Mouse (Mus musculus) liver, embryonic 11.5 days (tissue): ENCODE measurements around the gene Calm1. TPM values are rescaled to one million over a fixed set of nuclear protein-coding genes. Genes with fewer than 3 reads are reported as not detected.
"Not testable (repeated sequence)": the region's sequence is repeated elsewhere in the genome, so short reads cannot be mapped to it uniquely, and the experiment has no call there.

Source experiments
- ATAC-seq: fragments of 200-750 bp; cut with Nextera tagmentation; replicated peaks from 2 replicates; pipeline ENCODE4 v1.8.0; 2017; ENCODE audit warnings: moderate number of reproducible peaks, mild to moderate bottlenecking, moderate TSS enrichment, moderate library complexity; ENCODE audit not compliant: low FRiP score
- DNase-seq: peaks from one replicate; pipeline ENCODE4 v3.0.0-alpha.2; 2017; ENCODE audit warnings: low spot score
- H3K27ac ChIP-seq: fragments of 300-500 bp; sonication (generic); 2 replicates; pipeline ENCODE4 v1.5.1; 2014; ENCODE audit warnings: mild to moderate bottlenecking, low read depth, low read length, control low read depth
- H3K27me3 ChIP-seq: fragments of 300-500 bp; sonication (generic); replicated peaks from 2 replicates; pipeline ENCODE4 v1.6.1; 2014; ENCODE audit warnings: low read length, mixed read lengths; ENCODE audit not compliant: control insufficient read depth, insufficient read depth
- H3K36me3 ChIP-seq: fragments of 300-500 bp; sonication (generic); 2 replicates; pipeline ENCODE4 v1.6.1; 2014; ENCODE audit warnings: mild to moderate bottlenecking, low read length, moderate library complexity, mixed read lengths; ENCODE audit not compliant: control insufficient read depth, insufficient read depth
- H3K4me1 ChIP-seq: fragments of 300-500 bp; sonication (generic); replicated peaks from 2 replicates; pipeline ENCODE4 v1.6.1; 2014; ENCODE audit warnings: low read length, mixed read lengths; ENCODE audit not compliant: control insufficient read depth, insufficient read depth
- H3K4me2 ChIP-seq: fragments of 300-500 bp; sonication (generic); 2 replicates; pipeline ENCODE4 v1.6.1; 2014; ENCODE audit warnings: mild to moderate bottlenecking, control low read depth, moderate library complexity
- H3K4me3 ChIP-seq: fragments of 300-500 bp; sonication (generic); 2 replicates; pipeline ENCODE4 v1.5.1; 2014; ENCODE audit warnings: low read depth, low read length, control low read depth
- H3K9ac ChIP-seq: fragments of 300-500 bp; sonication (generic); 2 replicates; pipeline ENCODE4 v1.6.1; 2014; ENCODE audit warnings: low read depth, low read length, control low read depth
- H3K9me3 ChIP-seq: fragments of 300-500 bp; sonication (generic); 2 replicates; pipeline ENCODE4 v1.6.1; 2016; ENCODE audit warnings: low read length, inconsistent platforms, mixed read lengths; ENCODE audit not compliant: control insufficient read depth
- WGBS: fragments of 180-500 bp; shearing (Covaris S2); extraction: QIAGEN DNeasy Blood & Tissue Kit; methylation state at CpG from one replicate; pipeline ENCODE4 v1.1.7; 2014; 5-methylcytosine and 5-hydroxymethylcytosine counted together
- polyA plus RNA-seq: library from polyadenylated mRNA; unstranded; fragments of >200 nt; fragmentation: Nextera tagmentation; extraction: Ambion mirVana; gene quantifications from 2 replicates; pipeline ENCODE4 v1.2.1, GENCODE M21; 2014

Calm1 gene
- polyA plus RNA-seq, 1 experiment from 2014 or later, result 975 TPM

GRCm38 (mm10) chr12:100172481-100172880, 26.8 kb upstream of the Calm1 start:
- Histone ChIP-seq H3K27me3 (no peaks in the 10 kb centered on the region), H3K27ac (no peak overlapping the region), H3K4me3 (no peak overlapping the region), H3K4me2 (no peak overlapping the region), H3K36me3 (no peaks in the 10 kb centered on the region), H3K9ac (no peak overlapping the region), H3K4me1 (no peaks in the 10 kb centered on the region; the same call in 1 of the 2 replicates), H3K9me3 (no peaks in the 10 kb centered on the region)
- ATAC-seq, result no peak
- WGBS, result 62% methylated on average over 7 of the region's 7 CpGs
- no peak for DNase-seq

DNA sequence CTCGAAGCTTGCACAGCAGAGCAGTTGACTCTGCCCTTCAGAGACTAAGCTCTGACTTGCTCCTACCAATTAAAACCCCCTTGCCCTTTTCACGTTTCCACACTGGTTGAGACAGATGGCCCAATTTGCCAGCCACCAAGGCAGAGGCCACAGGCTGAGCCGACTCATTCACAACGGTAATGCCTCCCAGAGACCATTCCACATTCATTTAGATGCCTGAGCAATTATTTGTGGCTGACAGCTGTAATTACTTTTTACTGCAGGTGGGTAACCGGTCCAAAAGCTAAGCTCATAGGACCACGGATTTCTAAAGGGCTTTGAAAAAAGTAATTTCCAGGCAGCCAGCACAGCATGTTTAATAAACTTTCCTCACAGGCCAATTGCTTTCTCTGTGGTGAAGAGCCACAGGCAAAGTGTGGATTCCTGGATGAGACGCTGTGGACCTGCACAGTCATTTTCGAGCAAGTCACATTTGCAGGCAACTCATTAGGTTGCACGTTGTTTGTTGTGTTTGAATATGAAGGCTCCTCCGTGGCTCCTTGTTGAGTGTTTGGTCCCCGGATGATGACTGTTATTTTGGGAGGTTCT, 22.7 kb upstream of the Calm1 start:
- no peak overlapping the region for H3K9ac ChIP-seq
- no peak overlapping the region for H3K27ac ChIP-seq
- no peak for ATAC-seq
- H3K4me1 ChIP-seq, result no peaks in the 10 kb centered on the region
- H3K4me2 ChIP-seq, result no peak overlapping the region
- WGBS, result 71% methylated on average over 11 of the region's 11 CpGs
- H3K9me3 ChIP-seq, result no peaks in the 10 kb centered on the region
- no peak overlapping the region for H3K4me3 ChIP-seq
- no peaks in the 10 kb centered on the region for H3K27me3 ChIP-seq
- DNase-seq, result no peak
- H3K36me3 ChIP-seq, result no peaks in the 10 kb centered on the region

GRCm38 (mm10) chr12:100178898-100179440, 20.3 kb upstream of the Calm1 start:
- DNase-seq (no peak), ATAC-seq (no peak)
- Histone ChIP-seq H3K27ac (no peak overlapping the region), H3K36me3 (no peaks in the 10 kb centered on the region), H3K9ac (no peak overlapping the region), H3K9me3 (peaks cover 4% of the 10 kb centered on the region; the same call in 1 of the 2 replicates), H3K4me3 (no peak overlapping the region), H3K27me3 (no peaks in the 10 kb centered on the region), H3K4me2 (no peak overlapping the region), H3K4me1 (no peaks in the 10 kb centered on the region)
- 55% methylated on average over 6 of the region's 6 CpGs for WGBS

GRCm38 (mm10) chr12:100180802-100181201, 18.4 kb upstream of the Calm1 start:
- H3K9me3 ChIP-seq, result peaks cover 4% of the 10 kb centered on the region; the same call in 1 of the 2 replicates
- no peak overlapping the region for H3K4me3 ChIP-seq
- peaks cover 2% of the 10 kb centered on the region; the same call in 1 of the 2 replicates for H3K4me1 ChIP-seq
- no peaks in the 10 kb centered on the region for H3K36me3 ChIP-seq
- 81% methylated on average over 13 of the region's 13 CpGs for WGBS
- H3K9ac ChIP-seq, result no peak overlapping the region
- DNase-seq, result no peak
- H3K27ac ChIP-seq, result no peak overlapping the region
- no peaks in the 10 kb centered on the region for H3K27me3 ChIP-seq
- H3K4me2 ChIP-seq, result no peak overlapping the region
- no peak for ATAC-seq

DNA sequence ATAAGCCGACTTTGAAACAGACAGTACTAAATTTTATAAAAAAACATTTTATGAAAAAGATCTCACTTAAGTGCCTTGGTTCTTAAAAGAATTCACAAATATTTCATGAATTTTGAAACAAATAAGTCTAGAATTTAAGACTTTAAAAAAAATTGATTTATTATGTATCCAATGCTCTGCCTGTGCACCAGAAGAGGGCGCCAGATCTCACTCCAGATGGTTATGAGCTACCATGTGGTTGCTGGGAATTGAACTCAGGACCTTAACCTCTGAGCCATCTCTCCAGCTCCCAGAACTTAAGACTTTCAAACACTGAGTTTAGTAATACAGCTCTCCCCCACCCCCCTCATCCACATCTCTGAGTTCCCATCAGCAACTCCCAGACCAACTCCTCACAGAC, 16.6 kb upstream of the Calm1 start:
- H3K4me3 ChIP-seq, result no peak overlapping the region
- H3K4me1 ChIP-seq, result peaks cover 9% of the 10 kb centered on the region

DNA sequence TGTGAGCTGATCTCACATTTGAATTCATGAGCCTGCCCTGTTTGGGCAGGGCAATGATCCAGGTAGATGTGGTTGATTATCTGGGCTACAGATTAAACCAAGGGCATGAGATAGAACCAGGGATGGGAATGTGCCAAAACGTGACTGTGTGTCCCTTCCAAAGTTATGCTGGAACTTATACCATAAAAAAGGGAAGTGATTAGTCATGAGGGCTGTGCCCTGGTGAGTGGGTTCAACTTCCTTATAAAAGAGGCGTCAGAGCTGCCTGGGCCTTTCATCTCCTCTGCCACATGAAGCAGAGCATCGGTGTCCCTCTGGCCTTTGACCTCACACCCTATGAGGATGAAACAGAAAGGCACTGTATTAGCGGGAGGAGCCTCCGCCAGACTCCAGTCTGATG, 15.3 kb upstream of the Calm1 start:
- Histone ChIP-seq H3K4me2 (no peak overlapping the region), H3K27ac (no peak overlapping the region), H3K9me3 (peaks cover 4% of the 10 kb centered on the region; the same call in 1 of the 2 replicates), H3K36me3 (no peaks in the 10 kb centered on the region), H3K4me1 (peaks cover 9% of the 10 kb centered on the region), H3K27me3 (no peaks in the 10 kb centered on the region), H3K9ac (no peak overlapping the region), H3K4me3 (no peak overlapping the region)
- DNase-seq (no peak), ATAC-seq (no peak)
- 44% methylated on average over 5 of the region's 5 CpGs for WGBS

More for the DNA sequence above, 16.6 kb upstream of the Calm1 start:
- H3K27ac ChIP-seq, result no peak overlapping the region
- WGBS, result 85% methylated on average over 2 of the region's 2 CpGs
- H3K4me2 ChIP-seq, result no peak overlapping the region
- H3K9ac ChIP-seq, result no peak overlapping the region
- DNase-seq (no peak), ATAC-seq (no peak)
- no peaks in the 10 kb centered on the region for H3K27me3 ChIP-seq
- H3K36me3 ChIP-seq, result no peaks in the 10 kb centered on the region
- H3K9me3 ChIP-seq, result peaks cover 4% of the 10 kb centered on the region; the same call in 1 of the 2 replicates

DNA sequence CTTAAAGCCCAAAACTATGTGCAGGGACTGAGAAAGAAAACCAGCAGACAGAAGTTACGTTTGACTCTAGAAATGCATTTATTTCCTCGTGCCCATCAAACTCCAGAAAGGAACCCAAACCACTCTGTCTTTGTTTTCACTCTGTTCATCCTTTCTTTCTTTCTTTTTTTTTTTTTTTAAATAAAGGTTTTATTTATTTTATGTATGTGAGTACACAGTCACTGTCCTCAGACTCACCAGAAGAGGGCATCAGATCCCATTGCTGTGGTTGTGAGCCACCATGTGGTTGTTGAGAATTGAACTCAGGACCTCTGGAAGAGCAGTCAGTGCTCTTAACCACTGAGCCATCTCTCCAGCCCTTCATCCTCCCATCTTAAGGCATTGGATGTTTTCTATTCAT, 14.3 kb upstream of the Calm1 start:
- H3K4me3 ChIP-seq, H3K9me3 ChIP-seq, H3K36me3 ChIP-seq, H3K4me1 ChIP-seq, DNase-seq, H3K27me3 ChIP-seq, H3K27ac ChIP-seq, ATAC-seq, H3K9ac ChIP-seq, H3K4me2 ChIP-seq: not testable (repeated sequence)
- 82% methylated on average over 2 of the region's 2 CpGs for WGBS

- Histone ChIP-seq H3K4me1 (peaks cover 9% of the 10 kb centered on the region), H3K4me2 (peak overlapping the region; percentile 80), H3K9ac (no peak overlapping the region), H3K4me3 (no peak overlapping the region), H3K27me3 (no peaks in the 10 kb centered on the region), H3K36me3 (no peaks in the 10 kb centered on the region), H3K9me3 (peaks cover 4% of the 10 kb centered on the region; the same call in 1 of the 2 replicates), H3K27ac (peak overlapping the region; percentile 28; the same call in 1 of the 2 replicates)
- 54% methylated on average over 7 of the region's 7 CpGs for WGBS
- ATAC-seq (no peak), DNase-seq (no peak)
Observed at GRCm38 (mm10) chr12:100185897-100186296, 13.3 kb upstream of the Calm1 start.

DNA sequence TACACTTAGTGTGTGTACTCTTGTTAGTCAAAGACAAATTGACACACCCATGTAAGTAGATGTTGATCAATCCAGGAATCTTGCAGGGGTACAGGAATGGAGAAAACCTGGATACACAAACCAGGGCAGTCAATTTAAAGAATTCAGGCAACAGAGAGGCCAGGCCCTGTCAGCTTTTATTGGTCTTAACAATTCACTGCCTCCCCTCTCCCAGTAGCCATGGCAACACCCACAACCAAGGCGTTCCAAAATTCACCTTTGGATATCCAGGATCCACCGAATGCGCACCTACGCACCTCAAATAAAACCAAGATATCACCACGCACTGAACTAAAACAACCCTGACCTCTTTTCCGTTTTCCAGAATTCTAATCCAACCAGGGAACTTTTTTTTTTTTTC, 12.9 kb upstream of the Calm1 start:
- WGBS, result 28% methylated on average over 6 of the region's 6 CpGs
- no peak for ATAC-seq
- peak overlapping the region; percentile 93 for H3K27ac ChIP-seq
- H3K27me3 ChIP-seq, result no peaks in the 10 kb centered on the region
- no peaks in the 10 kb centered on the region for H3K36me3 ChIP-seq
- H3K9ac ChIP-seq, result peak overlapping the region; percentile 77
- peaks cover 9% of the 10 kb centered on the region for H3K4me1 ChIP-seq
- DNase-seq, result no peak
- peak overlapping the region; percentile 68 for H3K4me3 ChIP-seq
- H3K4me2 ChIP-seq, result peak overlapping the region; percentile 80
- peaks cover 4% of the 10 kb centered on the region; the same call in 1 of the 2 replicates for H3K9me3 ChIP-seq
